Mouse (Mus musculus): ENCODE results near the gene Kirrel3. TPM values are rescaled to one million over a fixed set of nuclear protein-coding genes. Genes with fewer than 3 reads are reported as not detected.

Kirrel3 gene
- polyA plus RNA-seq, 1 experiment from 2014 or later = 2.2 TPM

DNA sequence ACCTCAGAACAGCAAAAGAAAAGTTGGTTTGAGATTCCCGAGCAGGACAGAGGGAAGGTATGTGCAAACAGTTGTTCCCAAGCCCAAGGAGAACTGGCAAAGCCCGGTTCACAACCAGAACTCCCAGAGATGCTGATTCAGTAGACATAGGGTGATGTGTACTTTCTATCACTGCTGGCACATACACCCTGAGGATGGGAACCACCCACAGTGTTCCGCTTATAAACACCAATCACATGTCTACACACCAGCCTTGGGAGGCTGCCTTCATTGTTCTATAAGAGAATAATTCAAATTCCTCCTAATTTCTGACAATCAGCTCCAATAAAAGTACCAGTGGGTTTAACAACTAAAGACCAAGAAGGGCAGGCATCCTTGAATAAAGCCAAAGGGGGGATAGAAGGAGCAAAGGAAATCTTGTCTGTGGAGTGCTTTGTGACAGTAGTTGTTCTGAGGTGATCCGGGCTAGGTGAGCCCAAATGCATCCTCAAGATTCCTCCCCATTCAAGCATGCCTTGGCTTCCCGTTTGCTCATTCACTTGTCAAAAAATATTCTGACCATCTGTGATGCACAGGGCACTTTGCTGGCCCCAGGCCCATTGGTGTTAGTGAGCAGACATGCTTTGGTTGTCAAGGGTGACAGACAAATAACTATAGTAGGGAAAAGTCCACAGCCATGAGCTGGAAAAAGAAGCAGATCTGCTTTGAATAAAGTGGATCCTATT is 266.5 kb downstream of the Kirrel3 start:
- Histone ChIP-seq H3K36me3 (no peaks in the 10 kb centered on the region), H3K27me3 (ENCODE audit: low read depth, poor library complexity, severe bottlenecking) (peaks cover 11% of the 10 kb centered on the region), H3K4me3 (no peak overlapping the region), H3K27ac (no peak overlapping the region), H3K9me3 (replicated peaks) (no peaks in the 10 kb centered on the region), H3K4me1 (peaks cover 5% of the 10 kb centered on the region)
- DNase-seq (ENCODE audit: low spot score) = no peak
- WGBS = 85% methylated on average over 5 of the region's 5 CpGs

DNA sequence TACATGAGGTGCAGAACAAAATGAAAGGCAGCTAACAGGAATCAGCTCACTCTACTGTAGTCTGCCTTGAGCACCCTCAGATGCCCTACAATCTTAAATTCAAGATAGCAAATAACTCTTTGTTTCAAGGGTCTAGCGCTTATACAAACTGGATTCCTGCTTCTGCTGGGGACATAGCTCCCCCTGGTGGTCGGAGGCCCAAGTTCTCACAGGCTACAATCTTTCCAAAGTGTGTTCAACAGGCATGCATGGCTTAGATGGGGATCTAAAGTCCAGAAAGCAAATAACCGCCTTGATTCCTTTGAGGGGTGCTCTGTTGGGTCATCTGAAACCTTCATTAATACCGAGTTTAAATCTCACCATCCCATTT is 267.1 kb downstream of the Kirrel3 start:
- Histone ChIP-seq H3K36me3 (no peaks in the 10 kb centered on the region), H3K4me3 (no peak overlapping the region), H3K27me3 (ENCODE audit: low read depth, poor library complexity, severe bottlenecking) (peaks cover 11% of the 10 kb centered on the region), H3K27ac (no peak overlapping the region), H3K4me1 (peaks cover 5% of the 10 kb centered on the region), H3K9me3 (replicated peaks) (no peaks in the 10 kb centered on the region)
- peak; percentile 89 for DNase-seq (ENCODE audit: low spot score)
- 19% methylated on average over 4 of the region's 4 CpGs for WGBS

DNA sequence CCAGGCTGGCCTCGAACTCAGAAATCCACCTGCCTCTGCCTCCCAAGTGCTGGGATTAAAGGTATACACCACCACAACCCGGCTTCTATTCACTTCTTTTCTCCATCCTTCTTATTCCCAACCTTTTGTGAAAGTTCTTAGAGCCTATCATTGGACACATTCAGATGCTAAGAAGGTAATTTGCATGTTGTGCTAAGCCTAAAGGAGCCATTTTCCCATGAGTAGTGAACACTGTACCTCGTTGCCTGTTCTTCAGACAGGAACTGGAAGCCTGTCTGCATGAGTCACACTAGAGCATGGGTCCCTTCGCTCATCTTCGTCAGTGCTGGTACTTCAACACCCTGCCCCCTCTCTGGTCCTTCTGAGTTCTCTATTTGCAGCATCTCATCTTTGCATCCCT is 268.2 kb downstream of the Kirrel3 start:
- Histone ChIP-seq H3K9me3 (replicated peaks) (no peaks in the 10 kb centered on the region), H3K27ac (no peak overlapping the region), H3K36me3 (no peaks in the 10 kb centered on the region), H3K4me1 (peaks cover 5% of the 10 kb centered on the region), H3K27me3 (ENCODE audit: low read depth, poor library complexity, severe bottlenecking) (peaks cover 11% of the 10 kb centered on the region), H3K4me3 (no peak overlapping the region)
- WGBS = 84% methylated on average over 5 of the region's 5 CpGs
- DNase-seq (ENCODE audit: low spot score) = no peak

DNA sequence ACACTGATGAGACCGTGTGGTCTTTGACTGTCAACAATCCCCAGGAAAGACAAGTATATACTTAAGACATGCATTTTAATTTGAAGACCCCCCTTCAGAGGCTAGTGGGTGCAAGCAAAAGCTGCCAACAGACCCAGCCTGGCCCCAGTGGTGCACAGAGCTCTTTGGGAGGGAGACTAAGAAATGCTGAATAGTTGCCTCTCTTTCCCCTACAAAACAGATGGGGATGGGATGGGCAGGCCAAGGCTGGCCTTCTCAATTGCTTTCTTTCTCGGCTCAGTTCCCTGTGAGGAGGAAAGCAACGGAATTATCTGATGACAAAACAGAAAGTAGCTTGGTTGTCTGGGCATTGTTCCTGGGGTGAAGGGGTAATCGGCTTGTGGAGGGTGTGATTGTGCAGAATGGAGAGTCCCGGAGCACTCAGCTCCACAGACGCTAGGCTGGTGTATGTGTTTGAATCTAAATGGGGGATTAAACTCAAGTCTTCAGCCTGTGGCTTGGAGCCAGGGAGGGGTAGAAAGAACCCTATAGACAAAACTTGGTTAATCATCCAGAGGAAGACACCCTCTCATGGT is 268.9 kb downstream of the Kirrel3 start:
- H3K27ac ChIP-seq = no peak overlapping the region
- peaks cover 10% of the 10 kb centered on the region for H3K27me3 ChIP-seq (ENCODE audit: low read depth, poor library complexity, severe bottlenecking)
- no peak overlapping the region for H3K4me3 ChIP-seq
- H3K9me3 ChIP-seq (replicated peaks) = no peaks in the 10 kb centered on the region
- DNase-seq (ENCODE audit: low spot score) = no peak
- H3K4me1 ChIP-seq = peaks cover 5% of the 10 kb centered on the region
- 84% methylated on average over 6 of the region's 6 CpGs for WGBS
- H3K36me3 ChIP-seq = no peaks in the 10 kb centered on the region

DNA sequence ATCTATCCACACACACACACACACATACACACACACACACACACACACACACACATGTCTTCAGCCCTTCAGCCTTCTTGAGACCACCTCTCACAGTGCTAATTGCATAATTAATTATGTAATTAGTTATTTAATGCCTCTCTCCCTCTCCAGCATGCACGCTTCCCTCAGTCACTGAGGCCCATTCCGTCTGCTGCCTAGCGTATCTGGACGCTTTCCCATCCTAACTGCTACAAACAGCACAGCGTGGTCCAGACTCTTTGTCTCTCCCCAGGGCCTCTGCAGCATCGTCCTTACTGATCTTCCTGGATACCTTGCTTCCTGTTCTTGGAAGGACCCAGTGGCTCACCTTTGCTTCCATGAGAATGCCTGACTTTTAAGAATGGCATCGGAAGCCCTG is 270.4 kb downstream of the Kirrel3 start:
- H3K4me3 ChIP-seq = no peak overlapping the region

DNA sequence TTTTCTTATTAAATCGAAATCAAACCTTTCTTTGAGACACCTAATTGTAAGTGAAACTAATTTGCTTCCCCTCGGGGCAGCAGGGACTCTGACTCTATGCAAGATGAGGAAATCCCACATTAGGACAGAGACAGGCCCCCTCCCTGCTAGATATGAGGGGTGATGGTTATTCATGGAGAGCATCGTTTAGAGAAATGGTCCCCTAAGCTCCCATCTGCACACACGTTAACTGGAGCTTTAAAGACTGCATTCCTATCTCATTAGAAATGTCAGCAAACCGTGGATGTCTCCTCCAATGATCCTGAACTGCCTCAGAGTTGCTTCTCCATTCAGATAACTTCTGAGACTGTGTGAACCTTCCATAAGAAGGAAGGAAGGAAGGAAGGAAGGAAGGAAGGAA is 273.2 kb downstream of the Kirrel3 start:
- Histone ChIP-seq H3K27me3 (ENCODE audit: low read depth, poor library complexity, severe bottlenecking) (no peaks in the 10 kb centered on the region), H3K9me3 (replicated peaks) (no peaks in the 10 kb centered on the region), H3K4me3 (no peak overlapping the region), H3K27ac (no peak overlapping the region), H3K36me3 (no peaks in the 10 kb centered on the region), H3K4me1 (no peaks in the 10 kb centered on the region)
- no peak for DNase-seq (ENCODE audit: low spot score)
- 67% methylated on average over 5 of the region's 5 CpGs for WGBS

More for the DNA sequence above, 270.4 kb downstream of the Kirrel3 start:
- Histone ChIP-seq H3K36me3 (no peaks in the 10 kb centered on the region), H3K27ac (no peak overlapping the region), H3K4me1 (peaks cover under 1% of the 10 kb centered on the region), H3K27me3 (ENCODE audit: low read depth, poor library complexity, severe bottlenecking) (peaks cover 1% of the 10 kb centered on the region; the same call in 1 of the 2 replicates), H3K9me3 (replicated peaks) (no peaks in the 10 kb centered on the region)
- no peak for DNase-seq (ENCODE audit: low spot score)
- whole genome bisulfite sequencing = 88% methylated on average over 7 of the region's 7 CpGs

DNA sequence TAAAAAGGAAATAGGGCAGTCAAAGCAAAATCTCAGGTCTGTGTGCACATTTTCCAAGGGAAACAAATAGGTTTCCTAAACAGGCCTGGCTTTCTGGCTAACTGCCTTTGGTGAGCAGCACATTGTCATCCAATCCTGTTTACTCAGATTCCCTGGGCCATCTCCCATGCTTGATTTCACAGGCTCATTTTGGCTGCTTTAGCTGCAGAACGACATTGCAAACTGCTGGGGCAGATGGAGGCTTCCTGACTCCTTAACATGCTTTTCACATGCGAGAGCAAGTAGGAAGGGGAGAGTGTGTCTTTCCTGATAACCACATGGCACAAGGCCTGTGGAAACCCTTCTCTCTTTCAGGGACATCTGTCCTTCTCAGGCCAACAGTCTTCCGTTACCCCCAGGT is 274.8 kb downstream of the Kirrel3 start:
- no peak for DNase-seq (ENCODE audit: low spot score)
- H3K9me3 ChIP-seq (replicated peaks) = no peaks in the 10 kb centered on the region
- WGBS = 77% methylated on average over 3 of the region's 3 CpGs
- no peaks in the 10 kb centered on the region for H3K4me1 ChIP-seq
- H3K36me3 ChIP-seq = no peaks in the 10 kb centered on the region
- no peak overlapping the region for H3K4me3 ChIP-seq
- H3K27me3 ChIP-seq (ENCODE audit: low read depth, poor library complexity, severe bottlenecking) = no peaks in the 10 kb centered on the region
- no peak overlapping the region for H3K27ac ChIP-seq

DNA sequence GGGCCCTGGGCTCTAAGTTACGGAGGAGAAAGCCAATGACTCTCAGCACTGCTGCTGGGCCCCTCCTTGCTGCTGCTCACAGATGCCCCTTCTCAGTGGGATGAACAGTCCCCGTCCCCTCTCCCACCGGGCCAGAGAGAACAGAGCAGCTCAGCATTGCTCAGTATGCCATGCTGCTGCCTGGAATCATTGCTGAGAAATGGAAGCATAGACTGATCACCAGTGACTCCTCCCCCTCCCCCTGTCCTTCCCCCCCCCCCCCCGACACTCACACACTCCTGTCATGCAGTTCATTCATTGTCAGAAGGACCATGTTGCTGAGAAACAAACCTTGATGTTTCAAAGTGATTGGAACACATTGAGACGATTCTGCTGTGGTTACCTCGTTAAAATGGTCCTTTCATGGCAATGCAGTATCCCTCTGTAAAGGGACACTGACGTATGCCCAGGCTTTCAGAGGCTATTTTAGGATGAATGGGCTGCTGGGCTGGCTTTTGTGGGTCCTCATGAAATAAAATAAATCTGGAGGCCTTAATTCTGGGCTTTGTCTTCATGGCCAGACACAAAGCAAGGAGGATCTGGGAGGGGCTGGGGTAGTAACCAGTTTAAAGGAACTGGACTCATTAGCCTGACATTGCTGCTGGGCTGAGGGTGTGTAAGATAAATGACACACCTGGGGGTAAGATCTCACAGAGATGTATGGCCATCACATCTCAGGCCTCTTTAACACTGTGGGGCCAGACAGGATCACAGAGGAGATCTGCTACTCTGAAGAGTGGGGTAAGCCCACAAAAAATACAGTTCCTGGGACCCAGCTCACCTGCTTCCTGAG is 281.3 kb downstream of the Kirrel3 start:
- DNase-seq (ENCODE audit: low spot score) = no peak
- 48% methylated on average over 7 of the region's 7 CpGs for WGBS
- Histone ChIP-seq H3K4me1 (no peaks in the 10 kb centered on the region), H3K27ac (no peak overlapping the region), H3K4me3 (no peak overlapping the region), H3K9me3 (replicated peaks) (peaks cover 4% of the 10 kb centered on the region; the same call in 1 of the 2 replicates), H3K27me3 (ENCODE audit: low read depth, poor library complexity, severe bottlenecking) (no peaks in the 10 kb centered on the region), H3K36me3 (no peaks in the 10 kb centered on the region)

DNA sequence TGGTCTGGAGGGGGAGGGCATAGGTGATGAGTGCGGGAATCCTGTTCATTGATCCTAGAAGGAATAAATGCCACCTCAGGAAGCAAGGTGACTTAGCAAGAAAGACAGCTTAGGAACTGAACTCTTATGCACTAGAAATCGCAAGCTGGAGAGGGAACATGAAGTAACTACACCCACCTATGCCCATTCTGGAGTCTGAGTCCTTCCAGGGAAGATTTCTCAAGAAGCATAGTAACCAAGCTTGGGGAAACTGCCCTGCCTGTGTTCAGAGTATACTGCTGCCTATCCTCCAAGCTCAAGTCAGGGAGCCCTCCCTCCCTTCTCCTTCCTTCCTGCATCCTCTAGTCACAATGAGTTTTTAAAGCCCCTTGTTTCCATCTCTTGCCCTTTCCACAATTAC is 283.3 kb downstream of the Kirrel3 start:
- WGBS = 85% methylated on average over 2 of the region's 2 CpGs
- H3K27me3 ChIP-seq (ENCODE audit: low read depth, poor library complexity, severe bottlenecking) = no peaks in the 10 kb centered on the region
- no peaks in the 10 kb centered on the region for H3K36me3 ChIP-seq
- H3K9me3 ChIP-seq (replicated peaks) = peaks cover 4% of the 10 kb centered on the region; the same call in 1 of the 2 replicates
- no peaks in the 10 kb centered on the region for H3K4me1 ChIP-seq
- no peak overlapping the region for H3K27ac ChIP-seq
- no peak for DNase-seq (ENCODE audit: low spot score)
- no peak overlapping the region for H3K4me3 ChIP-seq

DNA sequence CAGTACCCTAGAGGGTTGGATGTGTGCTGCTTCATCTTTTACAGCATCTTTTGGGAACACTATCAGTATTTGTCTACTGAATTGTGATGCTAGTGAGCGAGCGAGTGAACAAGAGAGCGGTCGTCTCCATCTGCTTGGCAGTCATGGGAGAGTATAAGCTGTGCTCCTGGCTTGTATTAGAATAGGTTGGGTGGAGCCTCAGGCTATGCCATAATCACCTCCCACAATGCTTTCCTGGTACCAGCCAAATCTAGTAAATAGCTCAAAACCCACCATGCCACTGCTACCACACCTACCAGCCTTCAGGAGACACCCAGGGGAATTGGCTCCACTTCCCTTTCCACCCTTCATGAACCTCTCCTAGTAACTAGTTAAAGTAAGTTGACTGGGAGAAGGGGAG is 285.3 kb downstream of the Kirrel3 start:
- H3K4me3 ChIP-seq = no peak overlapping the region
- no peak overlapping the region for H3K27ac ChIP-seq
- DNase-seq (ENCODE audit: low spot score) = no peak
- H3K36me3 ChIP-seq = no peaks in the 10 kb centered on the region
- H3K9me3 ChIP-seq (replicated peaks) = peaks cover 4% of the 10 kb centered on the region; the same call in 1 of the 2 replicates
- no peaks in the 10 kb centered on the region for H3K27me3 ChIP-seq (ENCODE audit: low read depth, poor library complexity, severe bottlenecking)
- H3K4me1 ChIP-seq = no peaks in the 10 kb centered on the region
- WGBS = 98% methylated on average over 4 of the region's 4 CpGs

DNA sequence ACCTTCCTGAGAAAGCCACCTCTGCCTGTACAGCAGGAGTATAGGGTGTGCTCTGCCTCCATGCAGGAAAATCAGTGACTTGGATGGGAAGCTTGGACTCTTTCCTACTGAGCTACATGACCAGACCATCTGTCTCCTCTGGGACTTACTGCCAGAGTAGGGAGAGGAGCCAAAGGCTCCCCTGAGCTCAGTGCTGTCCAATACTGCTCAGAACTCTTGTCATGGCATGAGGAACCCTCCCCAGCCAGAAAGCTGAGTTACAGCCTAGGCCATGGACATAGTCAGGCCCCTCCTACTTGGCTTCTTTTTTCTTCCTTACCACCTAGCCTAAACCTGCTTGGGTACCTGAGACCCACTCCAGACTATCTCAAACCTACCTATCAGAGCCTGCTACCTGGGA is 285.7 kb downstream of the Kirrel3 start:
- Histone ChIP-seq H3K4me3 (no peak overlapping the region), H3K9me3 (replicated peaks) (peaks cover 4% of the 10 kb centered on the region; the same call in 1 of the 2 replicates), H3K27me3 (ENCODE audit: low read depth, poor library complexity, severe bottlenecking) (no peaks in the 10 kb centered on the region), H3K4me1 (peaks cover 2% of the 10 kb centered on the region), H3K36me3 (no peaks in the 10 kb centered on the region), H3K27ac (no peak overlapping the region)
- no peak for DNase-seq (ENCODE audit: low spot score)

DNA sequence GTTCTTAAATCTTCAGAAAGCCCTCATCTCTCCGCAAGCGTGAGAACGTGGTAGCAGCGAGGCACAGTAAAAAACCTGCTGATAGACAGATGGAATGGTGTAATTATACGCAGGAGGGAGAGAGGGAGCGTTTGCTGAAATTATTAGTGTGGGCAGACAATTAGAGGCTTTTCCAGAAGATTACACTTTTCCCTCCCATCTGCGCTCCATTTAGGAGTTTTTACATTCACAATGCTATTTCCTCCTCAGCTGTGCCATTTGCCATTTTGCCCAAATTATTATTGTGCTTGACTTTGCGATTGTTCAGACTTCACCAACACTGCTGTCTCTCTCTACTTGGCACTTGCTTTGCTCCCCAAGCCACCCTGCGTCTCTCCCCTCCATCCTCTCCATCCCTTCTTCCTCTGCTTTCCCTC is 286.3 kb downstream of the Kirrel3 start:
- WGBS = 85% methylated on average over 9 of the region's 9 CpGs

DNA sequence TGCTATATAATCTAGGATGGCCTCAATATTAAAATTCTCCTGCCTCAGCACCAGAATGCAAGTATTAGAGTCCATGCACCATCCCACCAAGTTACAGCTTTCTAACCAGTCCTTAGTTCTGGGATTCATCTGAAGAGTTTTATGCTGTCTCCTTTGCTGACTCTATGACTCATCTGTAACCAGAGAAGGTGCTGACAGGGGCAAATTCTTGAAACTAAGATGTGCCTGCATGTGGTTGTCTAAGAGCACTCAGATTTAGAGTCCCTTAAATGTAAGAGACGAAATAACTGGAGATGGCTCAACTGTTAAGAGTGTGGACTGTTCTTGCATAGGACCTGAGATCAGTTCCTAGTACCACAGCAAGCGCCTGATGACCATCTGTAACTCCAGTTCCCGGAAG is 295.7 kb downstream of the Kirrel3 start:
- Histone ChIP-seq H3K4me3 (no peak overlapping the region), H3K36me3 (no peaks in the 10 kb centered on the region), H3K9me3 (replicated peaks) (no peaks in the 10 kb centered on the region), H3K27ac (no peak overlapping the region), H3K4me1 (peaks cover 5% of the 10 kb centered on the region), H3K27me3 (ENCODE audit: low read depth, poor library complexity, severe bottlenecking) (no peaks in the 10 kb centered on the region)
- DNase-seq (ENCODE audit: low spot score) = no peak
- WGBS = 91% methylated on average over 3 of the region's 3 CpGs

More for the DNA sequence above, 286.3 kb downstream of the Kirrel3 start:
- Histone ChIP-seq H3K9me3 (replicated peaks) (peaks cover 4% of the 10 kb centered on the region; the same call in 1 of the 2 replicates), H3K27me3 (ENCODE audit: low read depth, poor library complexity, severe bottlenecking) (no peaks in the 10 kb centered on the region), H3K4me3 (no peak overlapping the region), H3K27ac (no peak overlapping the region), H3K36me3 (no peaks in the 10 kb centered on the region), H3K4me1 (peaks cover 7% of the 10 kb centered on the region)
- DNase-seq (ENCODE audit: low spot score) = no peak
